Mouse (Mus musculus): ENCODE measurements around the gene Tlk1.
A peak's percentile ranks its signal among the peaks of the same experiment; 100 is the strongest.

Tlk1 gene

DNA sequence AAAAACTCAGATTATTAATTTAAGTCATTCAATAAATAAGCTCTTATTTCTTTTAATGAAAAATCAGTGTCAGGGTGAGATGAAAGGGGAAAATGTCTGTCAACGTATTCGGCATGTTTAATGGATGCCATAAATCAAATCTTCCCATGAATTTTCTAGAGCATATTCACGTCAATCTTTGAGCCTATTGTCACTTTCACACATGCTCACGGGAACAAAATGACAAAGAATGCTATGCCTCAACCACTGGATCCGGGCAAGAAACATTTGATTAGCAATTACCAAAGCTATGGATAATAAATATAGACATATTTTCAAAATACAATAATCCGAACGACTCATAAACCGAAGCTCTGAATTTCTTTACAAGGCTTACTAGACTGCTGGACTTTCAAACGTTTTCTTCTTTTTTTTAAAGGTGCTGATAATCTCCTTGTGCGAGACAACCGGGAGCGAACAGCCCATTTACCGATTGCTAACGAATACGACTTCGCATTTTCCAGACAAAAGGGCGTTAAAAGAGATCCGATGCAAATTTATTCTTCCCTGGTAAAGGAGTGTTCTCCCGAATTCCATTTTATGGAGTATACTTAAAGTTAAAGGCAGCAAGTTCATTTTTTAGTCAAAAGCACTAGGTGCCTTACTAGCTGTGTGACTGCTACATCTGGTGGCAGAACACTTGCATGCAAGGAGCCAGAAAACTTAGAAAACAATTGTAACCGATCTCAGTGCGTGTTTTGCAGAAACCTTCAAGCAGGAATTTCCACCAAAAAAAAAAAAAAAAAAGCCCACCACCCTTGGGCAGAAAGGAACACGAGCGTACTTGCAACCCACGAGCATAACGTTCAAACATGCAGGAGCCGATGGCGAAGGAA lies 1.4 kb downstream of the Tlk1 start:
- no peak for TF ChIP-seq GATA4 (IDR thresholded peaks at IDR 0.05; ENCODE audit: insufficient replicate concordance, low read length)

DNA sequence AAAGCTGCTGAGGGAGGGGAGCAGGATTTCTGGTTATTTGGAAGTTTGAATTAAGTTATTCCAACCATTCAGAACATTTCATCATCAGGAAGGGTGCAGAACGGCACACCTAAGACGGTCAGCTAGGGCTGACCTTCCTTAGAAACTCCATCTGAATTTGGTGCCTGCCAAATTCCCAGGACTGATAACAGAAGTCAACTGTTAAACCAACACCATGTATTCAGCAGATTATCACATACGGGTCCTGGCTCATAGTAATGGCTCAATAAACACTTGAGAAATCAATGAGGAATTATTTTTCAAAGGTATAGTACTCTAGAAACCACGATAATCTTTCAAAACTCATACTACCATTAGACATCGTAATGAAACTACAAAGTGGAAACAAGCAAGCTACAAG lies 2.1 kb downstream of the Tlk1 start:
- peak; percentile 45; the same call in 1 of the 2 replicates for TF ChIP-seq GATA4 (IDR thresholded peaks at IDR 0.05; ENCODE audit: insufficient replicate concordance, low read length)

DNA sequence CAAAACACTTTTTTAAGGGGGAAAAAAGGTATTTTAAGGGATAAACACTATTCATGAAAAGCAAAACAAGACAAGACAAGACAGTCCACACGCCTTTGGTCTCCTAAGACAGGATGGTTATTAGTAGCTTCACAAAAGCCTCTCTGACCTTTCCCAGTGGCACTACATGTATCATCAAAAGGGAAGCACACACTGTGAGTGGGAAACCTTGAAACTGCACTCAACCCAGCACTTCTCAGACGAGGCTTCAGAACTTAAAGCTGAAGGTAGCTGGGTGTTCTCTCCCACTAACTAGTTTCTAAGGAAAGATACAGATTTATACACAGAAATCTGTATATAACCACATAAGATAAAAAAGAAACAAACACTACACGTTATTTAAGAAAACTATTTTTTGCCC lies 8.6 kb downstream of the Tlk1 start:
- no peak for TF ChIP-seq GATA4 (IDR thresholded peaks at IDR 0.05; ENCODE audit: insufficient replicate concordance, low read length)

DNA sequence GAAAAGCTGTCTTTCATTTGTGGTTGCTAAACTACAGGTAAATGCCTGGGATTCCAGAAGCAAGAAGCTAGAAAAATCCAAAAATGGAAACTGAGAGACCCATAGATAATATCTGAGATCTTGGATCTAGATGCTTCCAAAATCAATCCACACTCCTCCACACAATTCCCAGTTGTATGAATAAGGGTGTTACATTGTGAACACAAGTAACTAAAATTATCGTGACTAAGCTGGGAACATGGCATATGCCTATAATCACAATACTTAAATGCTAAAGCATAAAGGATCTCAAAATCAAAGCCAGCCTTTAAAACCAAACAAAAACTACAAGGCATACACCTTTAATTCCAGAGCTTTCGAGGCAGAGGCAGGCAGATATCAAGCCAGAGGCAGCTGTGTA lies 9.5 kb downstream of the Tlk1 start:
- TF ChIP-seq GATA4 (IDR thresholded peaks at IDR 0.05; ENCODE audit: insufficient replicate concordance, low read length): no peak

DNA sequence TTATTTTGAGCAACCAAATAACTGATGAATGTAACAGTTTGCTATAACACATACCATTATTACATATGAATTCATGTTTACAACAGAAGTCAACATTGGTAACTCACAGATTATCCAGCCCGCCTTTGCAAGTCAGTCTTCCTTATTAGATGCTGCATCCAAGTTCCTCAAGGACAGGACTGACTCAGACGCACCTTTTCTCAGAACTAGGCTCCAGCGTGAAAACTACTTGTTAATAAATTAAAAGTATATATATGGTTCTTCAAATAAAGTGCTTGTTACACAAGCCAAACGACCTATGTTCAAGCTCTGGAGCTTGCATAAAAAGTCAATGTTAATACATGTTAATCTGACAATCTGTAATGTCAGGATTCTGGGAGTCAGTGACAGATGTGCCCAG lies 11.9 kb downstream of the Tlk1 start:
- TF ChIP-seq GATA4 (IDR thresholded peaks at IDR 0.05; ENCODE audit: insufficient replicate concordance, low read length): no peak

DNA sequence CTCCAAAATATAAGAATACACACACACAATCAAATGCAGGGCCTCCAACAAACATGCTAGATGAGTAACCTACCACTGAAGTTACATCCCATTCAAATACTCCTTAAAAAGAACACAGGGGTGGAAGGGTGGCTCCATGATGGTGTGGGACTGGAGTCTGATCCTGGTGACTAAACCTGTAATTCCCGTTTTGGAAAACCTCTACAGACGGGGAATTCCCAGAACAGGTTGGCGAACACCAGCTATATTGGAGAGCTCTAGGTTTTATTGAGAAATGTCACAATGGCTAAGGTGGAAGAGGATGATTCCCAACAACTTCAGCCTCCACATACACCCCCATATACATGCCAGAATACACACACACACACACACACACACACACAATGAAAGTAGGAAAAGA lies 14.1 kb downstream of the Tlk1 start:
- TF ChIP-seq GATA4 (IDR thresholded peaks at IDR 0.05; ENCODE audit: insufficient replicate concordance, low read length): no peak

DNA sequence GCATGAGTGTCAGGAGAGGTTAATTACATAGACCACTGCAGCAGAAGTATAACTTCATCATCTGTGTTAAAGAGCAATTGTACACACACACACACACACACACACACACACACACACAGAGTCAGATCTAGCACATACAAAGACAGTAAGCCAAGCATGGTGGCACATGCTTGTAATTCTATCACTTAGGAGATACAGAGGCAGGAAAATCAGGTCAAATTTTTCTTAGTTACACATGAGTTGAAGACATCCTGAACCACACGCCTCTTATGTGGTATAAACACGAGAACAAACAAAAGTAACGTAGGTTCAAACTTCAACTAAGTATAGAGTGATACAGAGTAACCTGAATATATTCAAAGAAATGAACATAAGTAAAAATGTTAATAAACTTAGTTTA lies 15.6 kb downstream of the Tlk1 start:
- no peak for TF ChIP-seq GATA4 (IDR thresholded peaks at IDR 0.05; ENCODE audit: insufficient replicate concordance, low read length)

DNA sequence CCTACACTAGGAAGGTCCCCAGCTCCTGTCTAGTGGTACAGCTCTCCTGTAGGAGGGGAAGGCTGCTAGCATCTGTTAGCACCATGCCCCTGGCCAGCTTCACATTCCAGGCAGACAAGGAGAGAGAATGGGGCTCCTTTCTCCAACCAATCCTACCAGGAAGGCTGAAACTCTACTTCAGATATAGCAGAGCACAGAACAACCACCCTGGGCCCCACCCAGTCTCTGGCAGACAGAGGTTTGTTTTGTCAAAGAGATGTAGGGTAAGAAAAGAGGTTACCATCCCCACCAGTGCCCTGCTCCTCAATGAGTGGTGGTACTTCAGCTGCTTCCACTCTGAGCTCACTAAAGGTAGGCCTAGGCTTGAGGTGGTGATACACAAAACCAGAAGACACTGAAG lies 16.8 kb downstream of the Tlk1 start:
- TF ChIP-seq GATA4 (IDR thresholded peaks at IDR 0.05; ENCODE audit: insufficient replicate concordance, low read length): no peak

DNA sequence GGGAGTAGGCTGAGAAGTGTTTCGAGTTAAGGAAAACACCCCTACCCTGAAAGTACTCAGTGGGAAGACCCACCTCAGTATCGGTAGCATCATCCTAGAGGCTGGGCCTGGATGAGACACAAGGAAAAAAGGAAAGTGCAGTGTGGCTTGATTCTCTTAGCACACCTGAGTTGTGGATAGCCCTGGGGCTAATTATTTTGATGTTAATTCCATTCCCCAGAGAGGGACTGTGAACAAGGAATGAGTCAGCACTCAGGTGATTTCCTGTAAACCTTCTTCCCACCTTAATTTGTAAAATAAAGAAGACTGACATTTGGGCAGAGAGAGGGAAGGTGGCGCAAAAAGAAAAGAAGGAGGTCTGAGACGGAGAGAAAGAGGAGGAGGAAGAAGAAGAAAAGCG lies 19.5 kb downstream of the Tlk1 start:
- no peak for TF ChIP-seq GATA4 (IDR thresholded peaks at IDR 0.05; ENCODE audit: insufficient replicate concordance, low read length)

DNA sequence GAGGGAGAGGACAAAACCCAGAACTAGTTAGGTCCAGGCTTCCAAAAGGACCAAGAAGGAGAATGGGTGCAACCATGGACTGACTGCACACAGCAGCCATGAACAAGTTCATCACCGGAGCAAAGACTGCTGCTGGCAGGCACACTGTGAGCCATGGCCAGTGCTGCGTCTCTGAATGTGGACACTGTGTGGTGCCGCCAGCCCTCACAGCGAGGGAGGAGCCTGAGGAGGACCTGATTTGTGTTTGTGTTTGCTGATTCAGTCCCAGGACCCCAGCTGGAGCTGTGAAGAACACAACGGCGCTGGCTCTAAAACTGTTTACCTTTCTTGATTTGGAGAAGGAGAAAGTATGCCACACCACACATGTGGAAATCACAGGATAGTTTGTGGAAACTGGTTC lies 22.9 kb downstream of the Tlk1 start:
- TF ChIP-seq GATA4 (IDR thresholded peaks at IDR 0.05; ENCODE audit: insufficient replicate concordance, low read length): no peak

DNA sequence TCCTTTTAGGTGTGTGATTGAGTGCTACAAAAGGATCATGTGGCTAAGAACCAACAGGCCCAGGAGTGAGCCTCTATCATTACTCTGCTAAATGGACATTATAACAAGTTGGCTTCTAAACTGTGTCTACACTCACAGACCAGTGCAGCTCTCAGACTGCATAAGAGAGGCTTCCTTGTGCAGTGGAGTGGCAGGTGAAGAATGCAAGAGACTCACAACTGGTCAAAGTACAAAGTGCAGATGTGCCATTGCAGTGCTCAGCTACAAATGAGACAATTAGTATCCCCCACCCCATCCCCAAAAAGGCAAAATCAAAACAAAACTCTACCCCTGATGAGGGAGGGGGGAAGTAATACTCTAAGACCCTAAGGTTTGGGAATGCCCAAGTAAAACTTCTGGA lies 24.0 kb downstream of the Tlk1 start:
- TF ChIP-seq GATA4 (IDR thresholded peaks at IDR 0.05; ENCODE audit: insufficient replicate concordance, low read length): no peak

DNA sequence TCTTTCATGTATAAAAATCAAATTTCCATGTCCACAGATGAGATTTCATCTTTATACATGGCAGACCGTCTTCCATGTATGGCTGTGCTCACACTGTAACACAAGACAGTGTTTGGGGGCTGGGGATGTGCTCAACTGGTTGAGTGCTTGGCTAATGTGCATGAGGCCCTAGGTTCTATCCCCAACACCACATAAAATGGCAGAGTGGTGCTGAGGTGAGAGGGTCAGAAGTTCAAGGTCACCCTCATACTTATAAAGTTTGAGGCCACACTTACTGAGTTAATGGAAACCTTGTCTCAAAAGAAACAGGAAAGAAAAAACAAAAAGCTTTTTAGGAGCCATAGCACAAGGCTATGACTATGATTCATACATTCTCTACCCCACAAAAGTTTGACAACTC lies 25.1 kb downstream of the Tlk1 start:
- TF ChIP-seq GATA4 (IDR thresholded peaks at IDR 0.05; ENCODE audit: insufficient replicate concordance, low read length): no peak

DNA sequence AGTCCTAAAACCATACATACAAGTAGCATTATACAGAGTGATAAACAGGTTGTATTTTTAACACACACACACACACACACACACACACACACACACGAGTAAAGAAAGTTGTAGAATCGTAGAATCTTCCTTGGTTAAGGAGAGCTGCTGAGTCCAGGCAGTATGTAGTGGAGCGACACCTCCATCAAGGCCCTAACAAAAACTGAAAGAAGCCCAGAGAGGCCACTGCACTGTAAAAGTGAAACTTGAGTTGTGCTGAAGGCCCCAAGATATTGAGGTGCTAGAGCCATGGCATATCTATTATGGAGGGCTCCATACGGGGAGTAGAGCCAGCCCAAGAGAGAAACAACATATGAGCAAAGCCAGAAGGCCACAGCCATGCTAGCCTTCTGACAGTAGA lies 32.3 kb downstream of the Tlk1 start:
- no peak for TF ChIP-seq GATA4 (IDR thresholded peaks at IDR 0.05; ENCODE audit: insufficient replicate concordance, low read length)

DNA sequence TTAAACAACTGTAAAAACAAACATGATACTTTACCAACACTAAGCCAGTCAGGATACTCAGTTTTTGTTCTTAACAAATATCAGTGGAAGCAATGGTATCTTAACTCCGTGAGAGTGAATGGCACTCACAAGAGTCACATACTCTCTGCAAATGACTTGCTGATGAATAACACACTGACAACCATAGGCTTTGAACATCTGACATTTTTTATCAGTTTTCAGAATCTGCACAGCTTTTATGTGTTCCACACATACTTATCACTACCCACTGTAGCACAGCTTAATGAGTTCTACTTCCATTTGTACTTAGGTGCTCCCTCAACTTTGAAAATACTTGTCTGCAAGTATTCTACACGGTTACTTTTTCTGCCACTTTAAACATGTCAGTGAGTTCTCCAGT lies 35.3 kb downstream of the Tlk1 start:
- TF ChIP-seq GATA4 (IDR thresholded peaks at IDR 0.05; ENCODE audit: insufficient replicate concordance, low read length): no peak

DNA sequence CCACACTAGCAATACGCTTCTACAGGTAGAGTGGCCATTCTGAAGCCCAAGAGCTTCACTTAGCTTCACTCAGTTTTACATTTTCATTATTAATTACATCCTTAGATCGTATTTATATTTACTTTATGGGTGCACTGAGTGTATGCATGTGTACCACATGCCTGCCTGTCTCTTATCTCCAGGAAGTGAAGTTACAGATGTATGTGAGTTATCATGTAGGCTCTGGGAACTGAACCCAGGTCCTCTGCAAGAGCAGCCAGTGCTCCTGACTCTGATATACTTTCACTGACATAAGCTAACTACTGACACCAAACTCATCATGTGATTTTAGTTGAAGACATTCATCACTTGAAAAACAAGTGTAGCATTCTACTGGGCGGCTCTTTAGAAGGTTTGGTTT lies 36.2 kb downstream of the Tlk1 start:
- no peak for TF ChIP-seq GATA4 (IDR thresholded peaks at IDR 0.05; ENCODE audit: insufficient replicate concordance, low read length)

DNA sequence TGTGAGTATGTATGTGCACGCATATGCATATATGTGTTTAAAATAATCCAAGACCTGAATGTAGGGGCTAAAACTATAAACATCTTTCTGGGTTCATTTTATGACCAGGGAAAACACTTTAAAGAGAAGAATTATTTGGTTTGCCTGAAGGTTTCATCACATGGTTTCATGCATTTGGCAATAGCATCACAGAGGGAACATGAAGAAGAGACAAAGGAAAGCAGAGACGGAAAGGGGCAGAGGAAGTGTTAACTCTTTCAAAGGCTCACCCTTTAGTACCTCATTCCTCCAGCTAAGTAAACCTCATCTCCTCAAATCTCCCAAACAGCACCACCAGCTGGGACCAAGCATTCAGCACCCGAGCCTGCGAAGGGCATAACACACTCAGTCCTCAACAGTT lies 41.1 kb downstream of the Tlk1 start:
- TF ChIP-seq GATA4 (IDR thresholded peaks at IDR 0.05; ENCODE audit: insufficient replicate concordance, low read length): no peak

DNA sequence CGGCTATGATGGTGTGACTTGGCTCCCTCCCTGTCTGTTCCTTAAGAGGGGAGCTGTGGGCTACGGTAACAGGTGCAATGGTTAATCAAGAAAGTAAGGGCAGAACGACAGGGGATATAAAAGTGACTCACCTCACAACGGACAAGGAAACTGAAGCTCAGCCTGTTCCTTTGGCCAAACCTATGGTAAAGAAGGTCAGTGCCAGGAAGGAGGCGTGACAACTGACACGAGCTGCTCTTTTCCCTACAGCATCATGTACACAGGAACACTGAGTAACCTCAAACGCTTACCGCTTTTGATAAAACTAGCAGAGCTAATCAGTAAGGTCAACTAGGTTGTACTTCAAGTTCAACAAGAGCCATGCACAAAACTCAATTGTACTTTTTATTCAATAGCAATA lies 42.0 kb downstream of the Tlk1 start:
- TF ChIP-seq GATA4 (IDR thresholded peaks at IDR 0.05; ENCODE audit: insufficient replicate concordance, low read length): no peak

All from liver, adult (tissue).